In the genomic region with DNA sequence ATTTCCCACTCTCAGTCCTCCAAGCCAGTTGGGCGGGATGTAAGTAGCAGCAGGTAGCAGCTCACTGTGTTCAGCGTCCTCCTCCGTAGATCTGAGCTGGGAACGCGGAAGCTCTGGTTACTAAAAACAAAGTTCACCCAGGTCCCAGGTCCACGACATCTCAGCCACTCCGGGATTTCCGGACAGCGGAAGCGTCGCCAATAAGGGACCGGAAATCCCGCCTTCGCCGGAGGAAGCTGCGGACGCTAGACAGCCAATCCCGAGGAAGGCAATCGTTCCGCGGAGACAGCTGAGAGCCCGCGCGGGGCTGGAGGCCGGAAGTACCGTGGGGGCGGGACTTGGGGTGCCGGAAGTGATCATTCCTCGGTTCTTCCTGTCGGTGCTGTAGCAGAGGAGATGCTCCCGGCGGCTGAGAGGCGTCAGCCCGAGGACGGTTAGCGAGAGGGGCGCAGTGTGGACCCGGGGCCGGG, we compare ENCODE assay signal across 8 mouse cellular contexts. TPM values are rescaled to one million over a fixed set of nuclear protein-coding genes. Genes with fewer than 3 reads are reported as not detected.
DNase-seq lines count a peak whose midpoint lies in the region; ATAC-seq lines count a peak whose summit lies in the region.

Gene Pigm, plus strand, starts transcription at position 349 of the 470 bp plus-strand sequence.

- intact Hi-C loops in gastrocnemius, postnatal 14 days (cut with DNase I; ENCODE audit: low total_unique reads), result no loop called here
- intact Hi-C loops in left cerebral cortex, postnatal 10 days (cut with DNase I), result no loop called here

- ATAC-seq in inflammation-experienced regulatory T-cells, adult 6 months, result peak; percentile 96
- ATAC-seq in megakaryocyte-erythroid progenitor cell, adult 5-6 weeks (replicated peaks; ENCODE audit: low FRiP score, low TSS enrichment, poor library complexity, severe bottlenecking), result peak; percentile 97

- DNase-seq in adrenal gland, adult (ENCODE audit: inconsistent age in 2 of 2, low spot score in 1 of 2), result peak; percentile 99
- DNase-seq in embryo, embryonic 10.5 days (ENCODE audit: low spot score), result peak; percentile 99
- DNase-seq in gastrocnemius, postnatal 14 days, result peak; percentile 98
- peak; percentile 97 to 99 for DNase-seq in left cerebral cortex, postnatal 10 days (ENCODE audit: extremely low spot score in 1 of 2, low spot score in 2 of 2)
- DNase-seq in right cerebral cortex, postnatal 25 days, result peak; percentile 97
- DNase-seq in urinary bladder, postnatal 4 days (ENCODE audit: low spot score in 2 of 2), result peak; percentile 96

RNA-seq across cellular contexts. Expression of gene Pigm, which starts in this region (rescaled TPM):
- total RNA-seq in gastrocnemius, postnatal 14 days (2021), result 1 to 10 TPM; 4.4 to 4.8 TPM
- 1 to 10 TPM; 4.9 to 6.3 (median 5.7) TPM for polyA plus RNA-seq in inflammation-experienced regulatory T-cells, adult 6 months (2017; shearing (Covaris generic))
- total RNA-seq in left cerebral cortex, postnatal 10 days (2021), result 10 to 100 TPM in 1 of 2 experiments, 1 to 10 TPM in 1; 9.8 to 10.6 TPM
- total RNA-seq in megakaryocyte-erythroid progenitor cell, adult 5-6 weeks (2014; fragmentation: Nextera tagmentation), result 12.9 and 18.2 TPM in 2 replicates
- total RNA-seq in megakaryocyte-erythroid progenitor cell, adult 5-6 weeks (2017), result 16.4 and 16.8 TPM in 2 replicates

Comparison
In these comparisons a context has a peak if more than half of its experiments do, and no peak if none do; other contexts are left out.
1. Peak in every context shown above with its lines: DNase-seq and ATAC-seq.